Mouse (Mus musculus) spleen, adult 2 months (tissue): ENCODE measurements at regions not wholly inside any gene's neighbourhood (a gene's known extent, or its start where the extent isn't known, plus 50 kb on each side); places are given as distances from the start of the nearest gene placed in this dataset.

ENCODE experiments used
- CTCF ChIP-seq: fragments of 200-500 bp; IDR thresholded peaks from 2 replicates; pipeline ENCODE4 v1.5.1; 2011; ENCODE audit warnings: mild to moderate bottlenecking, inconsistent platforms; ENCODE audit not compliant: insufficient read depth, insufficient read length, insufficient replicate concordance; ENCODE audit errors: extremely low read depth
- POLR2A ChIP-seq: fragments of 200-500 bp; IDR thresholded peaks from 2 replicates; pipeline ENCODE4 v1.6.1; 2011; ENCODE audit warnings: low read depth, low read length, inconsistent platforms

DNA sequence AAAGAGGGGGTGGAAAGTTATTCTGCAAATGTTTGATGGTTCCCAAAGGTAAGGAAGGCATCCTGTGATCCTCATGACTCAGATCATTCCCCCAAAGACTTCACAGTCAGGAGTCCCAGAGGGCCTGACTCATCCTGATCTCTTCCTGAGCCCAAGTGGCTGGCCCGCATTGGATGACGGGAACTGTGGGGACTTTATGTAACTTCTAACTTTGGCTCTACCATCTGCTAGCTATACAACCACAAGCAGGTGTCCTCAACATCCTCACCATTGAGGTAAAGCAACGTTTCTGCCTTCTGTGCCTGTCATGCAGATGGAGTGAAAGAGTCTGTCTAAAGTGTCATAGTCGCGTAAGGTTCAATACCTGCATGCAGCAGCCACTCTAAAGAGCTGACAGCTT lies 501.6 kb upstream of the Gm10131 start:
- no peak for TF ChIP-seq CTCF
- no peak for TF ChIP-seq POLR2A
